Mouse (Mus musculus) bone marrow macrophage, adult 2 months (primary cell): ENCODE measurements around the gene Supv3l1.

ENCODE experiments used
- CTCF ChIP-seq: IDR thresholded peaks from 2 replicates; pipeline ENCODE4 v1.5.1; 2012; ENCODE audit warnings: low read depth, mild to moderate bottlenecking, low read length, moderate library complexity
- POLR2A ChIP-seq: IDR thresholded peaks from 2 replicates; pipeline ENCODE4 v1.6.1; 2012; ENCODE audit warnings: mild to moderate bottlenecking, low read depth, low read length, borderline replicate concordance

DNA sequence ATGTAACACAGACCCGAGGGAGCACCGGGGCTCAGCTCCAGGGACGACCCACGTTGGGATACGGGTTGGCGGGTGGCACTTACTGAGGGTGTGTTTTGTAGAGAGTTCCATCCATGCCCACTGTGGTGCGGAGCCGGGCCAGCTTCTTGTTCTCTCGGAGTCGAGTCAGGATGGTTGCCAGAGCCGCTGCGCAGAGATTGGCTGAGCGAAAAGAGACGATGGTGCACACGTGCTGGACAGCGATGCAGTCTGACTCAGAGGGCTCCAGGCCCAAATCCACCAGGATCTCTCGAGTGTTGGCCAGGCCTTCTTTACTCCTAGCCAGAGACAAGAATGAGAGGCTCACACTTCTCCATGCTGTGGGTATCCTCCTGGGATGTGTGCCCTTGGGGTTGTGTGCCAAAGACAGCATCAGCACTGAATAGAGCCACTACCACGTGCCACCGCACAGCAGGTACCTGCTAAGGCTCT lies 47.9 kb downstream of the Supv3l1 start:
- TF ChIP-seq CTCF (no peak), POLR2A (no peak)
